Mouse (Mus musculus) testis, postnatal 10 days (tissue): ENCODE measurements around the gene Dok7.

Source experiments
- DNase-seq: peaks from one replicate; pipeline ENCODE4 v3.0.0; 2021; ENCODE audit warnings: low spot score

Dok7 gene

GRCm38 (mm10) chr5:35057582-35057981 lies 1.0 kb downstream of the Dok7 start:
- no peak for DNase-seq

- DNase-seq = no peak
Measured at GRCm38 (mm10) chr5:35058216-35058615, 1.6 kb downstream of the Dok7 start.

DNA sequence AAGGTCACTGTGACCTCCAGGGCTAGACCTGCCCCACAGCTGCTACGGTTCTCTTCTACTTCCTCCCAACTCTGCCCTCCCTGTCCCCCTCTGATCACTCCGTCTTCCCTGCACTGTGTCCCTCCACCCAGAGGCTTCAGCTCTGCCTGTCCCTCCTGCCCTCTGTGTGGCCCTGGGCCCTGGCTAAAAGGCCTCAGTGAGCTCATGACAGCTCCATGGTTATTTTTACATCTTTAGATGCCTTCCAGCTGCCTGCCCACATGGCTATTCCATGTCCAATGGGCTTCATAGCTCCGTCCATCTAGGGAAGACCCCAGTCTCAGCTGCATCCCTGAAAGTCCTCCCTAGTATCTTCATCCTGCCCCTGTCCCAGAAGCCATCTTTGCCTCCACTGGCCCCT lies 3.5 kb downstream of the Dok7 start:
- no peak for DNase-seq

GRCm38 (mm10) chr5:35069841-35070240 lies 13.3 kb downstream of the Dok7 start:
- no peak for DNase-seq

DNA sequence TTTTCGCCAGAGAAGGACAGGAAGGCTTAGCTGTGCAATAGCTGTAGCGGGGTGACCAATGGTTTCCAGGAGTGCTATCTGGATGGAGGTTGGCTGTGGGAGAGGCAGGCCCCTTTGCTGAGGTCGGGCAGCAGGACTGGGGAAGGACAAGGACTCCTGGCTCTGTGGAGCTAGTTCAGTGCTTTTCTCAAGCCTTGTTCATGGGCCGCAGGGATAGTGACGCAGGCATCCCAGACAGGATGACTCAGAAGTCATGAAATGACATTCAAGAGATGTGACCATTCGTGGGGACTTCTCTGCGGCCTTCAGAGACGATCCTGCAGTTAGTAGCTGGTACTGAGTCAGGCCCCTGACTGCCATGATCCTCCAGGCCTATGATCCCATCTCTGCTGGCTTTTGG lies 13.7 kb downstream of the Dok7 start:
- no peak for DNase-seq

DNA sequence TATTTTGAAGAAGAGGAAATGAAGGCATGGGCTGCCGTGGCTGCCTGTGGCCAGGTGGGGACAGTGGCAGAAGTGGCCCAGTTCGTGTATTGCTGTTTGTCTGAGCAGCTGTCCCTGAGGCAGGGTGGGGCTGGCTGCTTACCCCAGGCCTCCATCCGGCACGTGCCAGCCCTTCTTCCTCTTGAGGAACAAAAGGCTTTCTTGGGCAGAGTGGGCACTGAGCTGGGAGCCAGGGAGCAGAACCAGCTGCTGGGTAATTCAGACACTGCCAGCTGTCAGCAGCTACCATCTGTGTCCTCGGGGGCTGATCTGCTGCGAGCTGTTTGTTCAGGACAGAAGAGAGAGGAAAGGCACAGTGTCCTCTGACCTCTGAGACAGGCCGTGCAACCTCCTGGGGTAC lies 14.4 kb downstream of the Dok7 start:
- DNase-seq = no peak

GRCm38 (mm10) chr5:35071855-35072254 lies 15.3 kb downstream of the Dok7 start:
- DNase-seq = no peak

- DNase-seq = no peak
Measured at GRCm38 (mm10) chr5:35073235-35073634, 16.7 kb downstream of the Dok7 start.

- DNase-seq = peak; percentile 57
Measured at GRCm38 (mm10) chr5:35073992-35074391, 17.4 kb downstream of the Dok7 start.

DNA sequence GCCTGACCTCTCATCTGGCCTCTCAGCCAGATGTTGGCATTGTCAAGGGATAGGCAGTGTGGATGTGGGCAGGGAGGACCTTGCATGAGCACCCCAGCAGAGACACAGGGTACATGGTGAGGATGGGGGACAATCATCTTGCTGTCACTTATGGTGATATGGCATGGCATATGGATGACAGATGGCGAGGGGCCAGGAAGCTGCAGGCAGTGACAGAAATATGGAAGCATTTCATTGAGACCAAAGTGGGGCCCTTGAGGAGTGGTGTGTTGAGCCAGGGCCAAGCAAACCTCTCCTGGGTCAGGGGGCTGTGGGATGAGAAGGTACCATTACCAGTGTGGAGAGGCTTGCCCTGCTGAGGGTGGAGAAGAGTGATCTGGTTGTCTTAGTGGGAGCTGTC lies 19.8 kb downstream of the Dok7 start:
- no peak for DNase-seq

DNA sequence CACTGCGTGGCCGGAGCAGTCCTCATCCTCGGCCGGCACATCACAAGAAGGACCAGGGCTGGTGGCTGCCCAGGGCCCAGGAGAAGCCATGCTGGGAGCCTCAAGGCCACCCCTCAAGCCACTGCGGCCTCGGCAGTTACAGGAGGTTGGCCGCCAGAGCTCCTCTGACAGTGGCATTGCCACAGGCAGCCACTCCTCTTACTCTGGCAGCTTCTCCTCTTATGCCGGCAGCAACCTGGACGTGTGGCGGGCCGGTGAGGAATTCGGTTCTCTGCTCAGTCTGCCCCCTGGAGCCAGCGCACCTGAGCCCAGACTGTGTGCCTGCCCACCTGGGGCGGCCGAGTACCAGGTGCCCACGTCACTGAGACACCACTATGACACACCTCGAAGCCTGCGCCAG lies 22.5 kb downstream of the Dok7 start:
- no peak for DNase-seq

DNA sequence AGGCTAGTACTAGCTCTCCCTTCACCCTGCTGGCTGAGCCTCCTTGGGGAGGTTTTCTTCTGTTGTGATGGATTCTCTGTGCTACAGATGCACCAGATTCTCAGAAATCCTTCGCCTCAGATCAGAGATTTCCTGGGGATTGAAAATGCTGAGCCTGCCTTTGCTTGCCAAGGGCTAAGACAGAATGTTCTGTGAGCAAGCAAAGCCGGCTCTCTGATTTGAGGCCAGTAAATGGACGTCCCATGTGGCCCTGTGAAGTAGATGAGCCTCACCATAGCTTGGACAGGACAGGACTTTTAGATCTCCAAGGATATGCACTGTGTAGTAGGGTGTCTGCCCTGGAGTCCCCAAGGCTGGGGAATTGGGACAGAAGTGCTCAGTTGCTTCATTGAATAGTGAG lies 28.3 kb downstream of the Dok7 start:
- no peak for DNase-seq

- DNase-seq = peak; percentile 91
Measured at GRCm38 (mm10) chr5:35088785-35089613, 32.4 kb downstream of the Dok7 start.

- no peak for DNase-seq
Measured at GRCm38 (mm10) chr5:35089614-35089963, 33.0 kb downstream of the Dok7 start.

DNA sequence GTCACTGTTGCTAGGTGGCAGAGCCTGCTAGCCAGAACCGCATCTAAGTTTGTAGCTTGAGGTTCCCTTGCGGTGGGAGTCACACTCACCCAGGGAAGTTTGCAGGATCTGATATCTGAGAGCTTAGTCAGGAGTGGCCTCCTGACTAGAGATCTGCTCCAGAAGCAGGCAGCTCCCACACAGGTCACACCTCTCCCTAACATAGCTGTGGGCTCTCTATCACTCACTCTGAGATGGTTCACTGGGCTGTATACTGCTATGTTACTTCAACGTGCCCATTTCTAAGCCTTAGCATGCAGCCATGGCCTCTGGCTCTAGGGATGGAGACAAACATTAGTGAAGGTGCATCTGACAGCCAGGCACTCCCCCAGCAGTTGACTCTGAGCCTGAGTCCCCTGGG lies 35.1 kb downstream of the Dok7 start:
- no peak for DNase-seq

GRCm38 (mm10) chr5:35103086-35103485 lies 46.5 kb downstream of the Dok7 start:
- DNase-seq = no peak

GRCm38 (mm10) chr5:35103528-35103927 lies 47.0 kb downstream of the Dok7 start:
- DNase-seq = no peak

- no peak for DNase-seq
Measured at GRCm38 (mm10) chr5:35104183-35104959, 47.8 kb downstream of the Dok7 start.

GRCm38 (mm10) chr5:35104960-35105921 lies 48.7 kb downstream of the Dok7 start, which contains the start of gene Lrpap1:
Gene Lrpap1, minus strand, starts transcription at chr5:35105766.
- DNase-seq = peak; percentile 97

GRCm38 (mm10) chr5:35105922-35106298 lies 49.3 kb downstream of the Dok7 start:
- DNase-seq = no peak

- no peak for DNase-seq
Measured at GRCm38 (mm10) chr5:35112444-35112843, 55.9 kb downstream of the Dok7 start.

- DNase-seq = no peak
Measured at GRCm38 (mm10) chr5:35116002-35116401, 59.4 kb downstream of the Dok7 start.
